Mouse (Mus musculus) limb, embryonic 14.5 days (tissue): ENCODE results near the gene Gm26558. TPM values are rescaled to one million over a fixed set of nuclear protein-coding genes. Genes with fewer than 3 reads are reported as not detected.

Experiments used
- ATAC-seq: fragments of 200-750 bp; cut with Nextera tagmentation; 2 replicates; pipeline ENCODE4 v1.8.0; 2017; ENCODE audit warnings: low read depth, moderate number of reproducible peaks, moderate TSS enrichment; ENCODE audit not compliant: low FRiP score
- DNase-seq: peaks from one replicate; pipeline ENCODE4 v3.0.0-alpha.2; 2015; ENCODE audit warnings: low spot score
- H3K27ac ChIP-seq: fragments of 300-500 bp; sonication (generic); replicated peaks from 2 replicates; pipeline ENCODE4 v1.5.1; 2014; ENCODE audit warnings: low read depth, mild to moderate bottlenecking, low read length, moderate library complexity, mixed read lengths
- H3K27me3 ChIP-seq: fragments of 300-500 bp; sonication (generic); 2 replicates; pipeline ENCODE4 v1.6.1; 2014; ENCODE audit warnings: low read length, mixed read lengths; ENCODE audit not compliant: control insufficient read depth, insufficient read depth
- H3K36me3 ChIP-seq: fragments of 300-500 bp; sonication (generic); 2 replicates; pipeline ENCODE4 v1.6.1; 2014; ENCODE audit warnings: mild to moderate bottlenecking, low read length, moderate library complexity, mixed read lengths; ENCODE audit not compliant: control insufficient read depth, insufficient read depth
- H3K4me1 ChIP-seq: fragments of 300-500 bp; sonication (generic); 2 replicates; pipeline ENCODE4 v1.6.1; 2014; ENCODE audit warnings: antibody characterized with exemption, low read length, mixed read lengths; ENCODE audit not compliant: control insufficient read depth, insufficient read depth
- H3K4me2 ChIP-seq: fragments of 300-500 bp; sonication (generic); replicated peaks from 2 replicates; pipeline ENCODE4 v1.6.1; 2014; ENCODE audit warnings: low read depth, mild to moderate bottlenecking, low read length, moderate library complexity; ENCODE audit not compliant: severe bottlenecking
- H3K4me3 ChIP-seq: fragments of 300-500 bp; sonication (generic); replicated peaks from 2 replicates; pipeline ENCODE4 v1.5.1; 2014; ENCODE audit warnings: low read length
- H3K9ac ChIP-seq: fragments of 300-500 bp; sonication (generic); 2 replicates; pipeline ENCODE4 v1.6.1; 2014; ENCODE audit warnings: mild to moderate bottlenecking, low read depth, low read length, moderate library complexity; ENCODE audit not compliant: severe bottlenecking
- H3K9me3 ChIP-seq: fragments of 300-500 bp; sonication (generic); 2 replicates; pipeline ENCODE4 v1.6.1; 2016; ENCODE audit warnings: low read length; ENCODE audit not compliant: control insufficient read depth
- POLR2A ChIP-seq: fragments of 200-500 bp; IDR thresholded peaks from 2 replicates; pipeline ENCODE4 v1.8.0; 2012; ENCODE audit warnings: inconsistent platforms, mild to moderate bottlenecking, moderate library complexity, borderline replicate concordance; ENCODE audit not compliant: insufficient read depth, insufficient read length; ENCODE audit errors: extremely low read depth
- WGBS: fragments of 180-500 bp; shearing (Covaris S2); extraction: QIAGEN DNeasy Blood & Tissue Kit; methylation state at CpG from one replicate; pipeline ENCODE4 v1.1.7; 2014; 5-methylcytosine and 5-hydroxymethylcytosine counted together
- polyA plus RNA-seq, 2 experiments: library from polyadenylated mRNA; depleted of rRNA in 1 of 2; stranded (reverse) in 1 of 2; unstranded in 1 of 2; fragments of >200 nt; fragmentation: Nextera tagmentation in 1 of 2; extraction: Ambion mirVana in 1 of 2; gene quantifications; 2 replicates each; pipeline versions ENCODE4 v1.2.1 to v1.2.3; 2012 to 2014

Gm26558 gene
- polyA plus RNA-seq, 2 experiments = 1.4 to 6.9 TPM

DNA sequence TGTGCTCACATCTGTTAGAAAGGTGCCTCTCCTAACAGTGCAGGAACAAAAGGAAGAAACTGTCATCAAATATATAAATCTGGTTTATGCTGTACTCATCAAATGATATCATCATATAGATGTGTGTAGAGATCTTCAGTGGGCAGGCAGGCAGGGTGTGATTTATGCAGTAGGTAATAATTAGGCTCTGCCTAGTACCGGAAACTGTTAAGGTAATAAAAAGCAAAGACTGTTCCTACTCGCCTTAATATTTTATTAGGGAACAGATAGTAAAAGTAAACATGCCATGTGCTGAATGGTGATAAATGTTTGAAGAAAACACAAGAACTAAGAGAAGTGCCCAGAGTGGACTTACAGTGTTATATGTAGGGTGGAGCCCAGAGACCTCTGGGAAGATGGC lies 20.4 kb upstream of the Gm26558 start:
- Histone ChIP-seq H3K27ac (no peak overlapping the region), H3K9me3 (no peaks in the 10 kb centered on the region), H3K4me1 (no peaks in the 10 kb centered on the region), H3K36me3 (peaks cover 92% of the 10 kb centered on the region), H3K9ac (no peak overlapping the region), H3K4me3 (no peak overlapping the region), H3K27me3 (no peaks in the 10 kb centered on the region), H3K4me2 (no peak overlapping the region)
- WGBS = 38% methylated on average over 2 of the region's 2 CpGs
- ATAC-seq = no peak
- DNase-seq = no peak
- TF ChIP-seq POLR2A = no peak

DNA sequence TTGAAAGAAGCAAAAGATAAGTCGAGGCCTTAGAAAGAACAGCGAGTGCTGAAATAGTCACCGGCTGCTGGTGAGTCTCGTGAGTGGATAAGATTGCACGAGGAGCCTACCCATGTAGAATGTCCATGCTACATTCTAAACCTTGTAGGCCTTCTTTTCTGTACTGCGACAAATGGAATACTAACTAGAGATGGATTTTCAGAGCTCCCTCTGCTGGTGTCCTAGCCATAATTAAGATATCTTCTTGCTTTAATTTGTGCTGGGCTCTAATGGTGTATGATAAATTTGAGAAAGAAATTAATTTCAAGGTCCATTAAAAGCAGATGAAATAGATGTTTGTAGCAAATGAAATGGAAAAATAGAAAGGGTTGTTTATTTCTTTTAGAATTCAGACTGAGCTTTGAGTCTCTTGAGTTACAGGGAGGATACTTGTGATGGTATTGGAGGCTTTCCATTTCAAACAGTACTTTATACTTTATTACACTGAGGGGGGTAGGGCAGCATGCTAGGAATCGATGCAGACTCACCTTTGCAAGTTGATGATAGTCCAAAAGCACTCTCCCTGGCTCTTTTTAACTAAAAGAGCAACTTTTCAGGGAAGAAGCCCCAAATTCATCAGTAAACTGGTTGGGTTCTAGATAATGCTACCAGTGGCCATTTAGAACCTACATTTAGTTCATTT lies 11.7 kb upstream of the Gm26558 start:
- Histone ChIP-seq H3K4me1 (no peaks in the 10 kb centered on the region), H3K27ac (no peak overlapping the region), H3K4me2 (no peak overlapping the region), H3K9me3 (no peaks in the 10 kb centered on the region), H3K27me3 (no peaks in the 10 kb centered on the region), H3K9ac (no peak overlapping the region), H3K36me3 (peaks cover 9% of the 10 kb centered on the region), H3K4me3 (no peak overlapping the region)
- no peak for TF ChIP-seq POLR2A
- no peak for DNase-seq
- 86% methylated on average over 7 of the region's 7 CpGs for WGBS
- ATAC-seq = no peak

DNA sequence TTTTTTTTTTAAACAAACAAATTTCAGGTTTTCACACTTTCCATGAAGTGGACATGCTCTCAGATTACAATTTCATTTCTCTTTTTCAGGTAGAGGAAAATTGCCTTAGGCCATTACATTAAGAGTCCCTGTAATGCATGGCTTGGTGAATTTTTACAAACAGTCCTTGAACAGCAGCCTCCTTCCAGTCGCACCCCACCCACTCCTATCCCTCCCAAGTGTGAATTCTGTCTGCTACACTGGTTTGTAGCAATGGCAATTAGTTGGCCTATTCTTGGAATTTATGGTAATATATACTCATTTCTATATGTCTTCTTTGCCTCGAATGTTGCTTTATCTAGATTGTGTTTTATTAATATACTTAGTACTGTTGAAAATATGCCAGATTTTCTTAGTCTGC lies 10.6 kb upstream of the Gm26558 start:
- Histone ChIP-seq H3K4me2 (no peak overlapping the region), H3K9me3 (no peaks in the 10 kb centered on the region), H3K9ac (no peak overlapping the region), H3K4me3 (no peak overlapping the region), H3K27ac (no peak overlapping the region), H3K4me1 (no peaks in the 10 kb centered on the region), H3K27me3 (no peaks in the 10 kb centered on the region), H3K36me3 (no peaks in the 10 kb centered on the region)
- TF ChIP-seq POLR2A = no peak
- 73% methylated on average over 2 of the region's 2 CpGs for WGBS
- ATAC-seq (no peak), DNase-seq (no peak)

DNA sequence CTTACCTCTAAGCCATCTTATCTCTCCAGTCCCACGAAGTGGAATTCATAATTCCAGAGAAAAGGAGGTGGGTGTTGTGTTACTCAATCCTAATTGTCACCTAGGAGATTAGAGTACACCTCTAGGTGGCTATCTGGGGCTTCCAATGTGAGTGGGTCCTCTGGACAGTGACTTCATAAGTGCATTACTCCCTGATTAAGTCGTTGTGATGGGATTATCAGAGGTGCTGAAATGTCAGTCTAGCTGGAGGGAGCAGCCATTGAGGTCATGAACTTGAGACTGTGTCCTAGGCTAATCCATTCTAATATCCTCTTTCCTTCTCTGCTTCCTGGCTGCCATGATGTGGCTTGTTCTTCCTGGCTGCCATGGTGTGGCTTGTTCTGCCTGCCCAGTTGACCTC lies 8.0 kb upstream of the Gm26558 start:
- DNase-seq (no peak), ATAC-seq (no peak)
- 68% methylated on average over 2 of the region's 2 CpGs for WGBS
- Histone ChIP-seq H3K4me3 (no peak overlapping the region), H3K9ac (no peak overlapping the region), H3K27me3 (no peaks in the 10 kb centered on the region), H3K4me1 (no peaks in the 10 kb centered on the region), H3K9me3 (no peaks in the 10 kb centered on the region), H3K27ac (no peak overlapping the region), H3K4me2 (no peak overlapping the region), H3K36me3 (no peaks in the 10 kb centered on the region)
- TF ChIP-seq POLR2A = no peak

DNA sequence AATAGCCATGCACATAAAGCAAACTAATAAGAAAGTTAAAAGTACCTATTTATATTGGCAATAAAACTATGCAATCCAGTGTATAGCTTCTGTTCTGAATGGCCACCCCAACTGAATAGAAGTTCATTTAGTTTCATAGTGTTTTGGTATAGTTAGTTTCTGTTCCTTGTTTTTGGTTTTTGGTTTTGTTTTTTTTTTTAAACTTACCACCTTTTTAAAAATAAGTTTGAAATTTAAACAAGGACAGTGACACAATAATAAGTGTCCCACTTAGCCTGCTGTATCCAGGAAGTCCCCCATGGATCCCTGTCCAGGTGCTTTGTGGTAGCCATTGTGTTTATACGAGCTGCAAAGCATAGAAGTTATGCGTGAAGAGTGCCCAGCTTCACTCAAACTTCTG lies 7.3 kb upstream of the Gm26558 start:
- H3K4me2 ChIP-seq = no peak overlapping the region
- H3K27me3 ChIP-seq = no peaks in the 10 kb centered on the region
- no peaks in the 10 kb centered on the region for H3K4me1 ChIP-seq
- no peaks in the 10 kb centered on the region for H3K36me3 ChIP-seq
- no peak for TF ChIP-seq POLR2A
- no peak overlapping the region for H3K9ac ChIP-seq
- DNase-seq = no peak
- no peak for ATAC-seq
- WGBS = 77% methylated on average over 2 of the region's 2 CpGs
- H3K4me3 ChIP-seq = no peak overlapping the region
- no peaks in the 10 kb centered on the region for H3K9me3 ChIP-seq
- no peak overlapping the region for H3K27ac ChIP-seq

DNA sequence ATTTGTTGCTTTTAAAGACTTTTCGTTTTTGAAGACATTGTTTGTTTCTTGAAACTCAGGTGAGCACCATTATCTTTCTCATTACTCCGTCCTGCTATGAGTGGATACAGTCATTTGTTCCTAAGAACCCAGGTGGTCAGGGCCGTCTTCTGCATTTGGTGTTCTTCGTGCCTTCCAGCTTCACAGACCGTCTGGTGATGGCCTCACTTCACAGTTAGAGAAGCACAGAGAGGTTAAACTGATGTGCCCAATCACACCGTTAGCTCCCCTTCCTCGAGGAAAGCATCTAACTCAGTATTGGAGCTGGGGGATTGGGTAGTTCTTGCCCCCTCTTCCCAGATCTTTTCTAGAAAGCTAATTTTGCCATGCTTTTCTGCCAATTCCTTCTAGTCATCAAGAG lies 5.1 kb upstream of the Gm26558 start:
- Histone ChIP-seq H3K4me2 (no peak overlapping the region), H3K9me3 (no peaks in the 10 kb centered on the region), H3K27ac (no peak overlapping the region), H3K36me3 (no peaks in the 10 kb centered on the region), H3K27me3 (no peaks in the 10 kb centered on the region), H3K9ac (no peak overlapping the region), H3K4me1 (peaks cover 8% of the 10 kb centered on the region; the same call in 1 of the 2 replicates), H3K4me3 (no peak overlapping the region)
- ATAC-seq (no peak), DNase-seq (no peak)
- TF ChIP-seq POLR2A = no peak
- 93% methylated on average over 7 of the region's 7 CpGs for WGBS
